Mouse (Mus musculus): Measurements from ENCODE around the gene Hs3st3b1. TPM values are rescaled to one million over a fixed set of nuclear protein-coding genes. Genes with fewer than 3 reads are reported as not detected.
A peak's percentile ranks its signal among the peaks of the same experiment; 100 is the strongest.

Gene Hs3st3b1
- total RNA-seq, 2 experiments from 2014 or later: 0.39 to 0.74 TPM

GRCm38 (mm10) chr11:63924286-63924930 is 2.3 kb upstream of the Hs3st3b1 start:
- no peak for DNase-seq (ENCODE audit: low spot score in 2 of 2)

DNA sequence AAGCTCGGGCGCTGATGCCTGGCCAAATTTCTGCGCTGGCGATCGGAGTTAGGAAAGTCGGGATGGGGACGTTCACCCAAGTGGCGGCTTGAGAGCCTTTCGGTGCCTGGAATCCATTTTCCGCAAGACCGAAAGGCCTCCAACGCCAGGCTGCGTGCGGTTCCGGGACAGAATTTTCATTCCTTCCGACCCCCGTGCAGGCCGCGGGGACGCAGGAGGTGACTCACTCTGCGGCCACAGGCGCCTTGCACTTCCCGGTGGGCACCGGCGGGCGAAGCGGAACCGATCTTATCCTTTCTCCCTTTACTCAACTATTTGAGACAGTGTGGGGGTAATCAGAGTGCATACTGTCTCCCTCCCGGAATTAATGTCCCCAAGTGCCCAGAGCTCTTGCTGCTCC is 1.3 kb upstream of the Hs3st3b1 start:
- DNase-seq (ENCODE audit: low spot score in 2 of 2): no peak

DNA sequence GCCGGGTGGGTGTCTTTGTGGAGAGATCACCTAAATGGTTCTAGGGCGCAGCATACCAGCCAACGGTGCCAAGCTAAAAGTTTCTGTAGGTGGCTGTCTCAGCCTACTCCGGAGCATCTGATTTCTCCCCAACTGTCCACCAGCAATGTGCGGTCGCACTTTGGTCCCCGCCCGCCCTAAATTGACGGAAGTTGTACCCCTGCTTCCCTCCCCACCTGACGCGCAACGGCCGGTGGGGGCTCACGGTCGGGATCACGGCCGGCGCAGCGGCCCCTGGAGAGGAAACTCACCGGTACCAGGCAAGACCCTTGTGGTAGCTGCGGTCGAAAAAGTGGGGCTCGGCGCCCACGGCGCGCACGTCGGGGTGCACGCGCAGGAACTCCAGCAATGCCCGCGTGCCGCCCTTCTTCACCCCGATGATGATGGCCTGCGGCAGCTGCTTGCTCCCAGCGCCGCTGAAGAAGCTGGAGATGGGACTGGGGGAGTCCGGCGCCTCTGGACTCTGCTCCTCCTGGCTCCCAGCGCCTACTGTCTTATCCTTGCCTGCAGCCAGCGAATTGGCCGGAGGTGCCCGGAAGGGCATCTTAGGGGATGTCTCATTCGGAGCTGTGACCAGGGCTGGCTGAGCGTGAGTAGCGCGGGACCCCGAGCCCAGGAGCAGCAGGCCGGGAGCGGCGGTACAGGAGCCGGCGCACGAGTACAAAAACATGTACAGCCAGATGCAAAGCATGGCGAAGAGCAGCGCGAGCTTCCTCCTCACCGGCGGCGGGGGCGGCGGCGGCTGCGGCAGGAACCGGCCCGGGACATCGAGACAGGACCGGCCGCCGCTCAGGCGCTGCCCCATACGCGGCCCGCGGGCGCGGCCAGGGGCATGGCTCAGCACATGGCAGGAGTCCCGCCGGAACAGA is 792 bp downstream of the Hs3st3b1 start:
- DNase-seq (ENCODE audit: low spot score in 2 of 2): no peak

DNA sequence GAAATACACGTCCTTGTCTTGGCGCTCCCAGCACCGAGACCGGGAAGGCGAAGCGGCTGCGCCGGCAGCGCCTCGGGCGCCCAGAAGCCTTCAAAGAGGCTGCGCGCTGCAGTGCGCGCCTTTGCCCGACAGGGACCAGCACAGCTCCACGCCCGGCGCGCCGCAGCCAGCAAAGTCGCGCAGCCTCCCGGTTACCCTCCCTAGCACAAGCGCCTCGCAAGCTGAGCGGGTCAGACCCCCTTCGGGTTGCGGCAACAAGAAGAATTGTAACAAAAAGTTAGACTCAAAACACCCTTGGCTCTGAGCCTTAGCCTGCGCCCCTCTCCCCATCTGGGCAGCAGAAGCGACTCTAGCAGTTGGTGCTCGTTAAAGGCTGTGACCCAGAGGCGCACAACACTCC is 1.6 kb downstream of the Hs3st3b1 start:
- peak; percentile 71 to 85 for DNase-seq (ENCODE audit: low spot score in 2 of 2)

DNA sequence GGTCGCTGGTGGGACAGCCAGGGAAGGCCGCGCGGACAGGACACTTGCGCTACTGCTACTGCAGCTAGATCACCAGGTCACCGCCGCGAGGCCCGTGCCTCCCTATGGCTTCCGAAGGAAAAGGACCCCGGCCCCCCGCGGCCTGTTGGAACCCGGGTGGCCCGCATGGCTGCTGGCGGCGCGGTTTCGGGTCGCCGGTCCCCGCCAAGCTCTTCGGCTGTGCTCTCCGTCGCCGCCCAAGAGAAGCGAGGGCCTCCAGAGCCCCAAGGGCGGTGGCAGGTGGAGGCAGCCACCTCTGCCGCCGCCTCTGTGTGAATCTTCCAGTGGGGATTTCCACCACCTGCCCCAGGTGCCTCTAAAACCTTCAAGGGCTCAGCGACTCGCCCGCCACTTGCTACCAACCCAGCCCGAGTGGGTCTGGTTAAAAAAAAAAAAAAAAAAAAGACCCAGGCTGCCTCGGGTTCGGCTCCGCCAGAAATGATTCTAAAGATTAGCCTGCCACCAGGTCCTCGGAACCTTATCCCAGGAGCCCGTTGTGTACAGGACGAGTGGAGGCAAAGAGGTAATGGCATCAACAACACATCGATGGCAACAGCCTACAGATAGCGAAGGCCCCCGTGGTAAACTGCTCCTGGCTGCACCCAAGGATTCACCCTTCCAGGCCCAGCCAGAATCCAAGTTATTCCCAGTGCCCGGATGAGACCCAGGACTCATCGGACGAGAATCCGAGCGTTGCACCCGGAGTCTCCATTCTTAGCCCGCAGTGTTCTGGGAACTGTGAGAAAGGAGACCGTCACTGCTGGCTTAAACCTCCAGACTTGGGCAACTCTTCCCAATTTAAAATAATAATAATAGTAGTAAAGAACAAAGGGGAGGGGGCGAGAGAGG is 2.6 kb downstream of the Hs3st3b1 start:
- DNase-seq (ENCODE audit: low spot score in 2 of 2): no peak

- DNase-seq (ENCODE audit: low spot score in 2 of 2): no peak
Observed at GRCm38 (mm10) chr11:63918321-63919105, 3.6 kb downstream of the Hs3st3b1 start.

DNA sequence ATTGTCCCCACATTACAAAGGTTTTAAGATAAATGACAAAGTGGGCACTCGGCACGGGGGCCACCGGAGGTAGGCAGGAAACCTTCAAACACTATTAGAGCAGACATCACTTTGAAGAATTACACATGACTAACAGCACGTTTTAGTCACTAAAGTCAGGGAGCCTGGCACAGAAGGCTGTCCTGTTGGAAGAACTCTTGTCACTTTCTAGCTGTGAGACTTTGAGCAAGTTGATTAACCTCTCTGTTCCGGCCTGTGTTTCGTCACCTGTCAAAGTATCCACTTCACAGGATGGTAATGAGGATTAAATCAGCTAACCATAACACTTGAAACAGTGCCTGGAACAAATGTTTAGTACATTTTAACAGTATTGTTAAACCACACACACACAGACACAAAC is 4.5 kb downstream of the Hs3st3b1 start:
- no peak for DNase-seq (ENCODE audit: low spot score in 2 of 2)

DNA sequence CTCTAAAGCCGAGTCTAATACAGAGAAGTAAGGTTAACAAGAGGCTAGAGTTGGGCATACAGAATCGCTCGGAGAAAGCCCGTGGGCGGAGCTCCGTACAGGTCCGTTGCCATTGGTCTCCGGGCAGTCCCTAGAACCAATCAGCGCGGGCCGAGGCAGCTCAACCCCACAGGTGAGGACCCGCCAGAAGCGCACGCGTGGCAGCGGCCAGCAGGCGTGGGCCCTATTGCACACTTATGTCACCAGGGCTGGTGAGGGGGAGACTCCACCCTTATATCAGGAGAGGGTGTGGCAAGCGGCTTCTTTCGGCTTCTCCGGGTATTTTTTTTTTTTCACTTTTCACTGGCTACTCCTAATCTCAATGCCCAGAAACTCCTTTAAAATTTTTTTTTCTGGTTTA is 7.7 kb downstream of the Hs3st3b1 start:
- DNase-seq (ENCODE audit: low spot score in 2 of 2): peak; percentile 44 to 52

DNA sequence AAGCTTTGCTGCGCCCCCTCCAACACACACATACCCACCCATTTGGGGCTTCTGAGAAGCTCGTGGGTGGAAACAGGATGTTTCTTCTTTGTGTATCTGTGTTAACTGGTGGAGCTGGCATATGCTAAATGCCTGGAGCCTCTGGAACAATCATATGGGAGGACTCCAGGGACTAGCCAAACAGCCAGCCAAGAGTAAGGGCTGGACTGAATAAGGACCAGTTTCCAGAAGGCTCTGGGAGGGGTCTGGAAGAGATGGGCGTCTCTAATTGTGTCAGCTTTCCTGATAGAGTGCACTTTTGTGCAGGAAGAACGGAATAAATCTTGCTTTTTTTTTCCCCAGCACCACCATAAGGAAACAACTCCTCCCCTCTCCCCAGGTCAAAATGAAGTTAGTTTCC is 8.2 kb downstream of the Hs3st3b1 start:
- DNase-seq (ENCODE audit: low spot score in 2 of 2): no peak

GRCm38 (mm10) chr11:63911001-63911400 is 11.1 kb downstream of the Hs3st3b1 start:
- DNase-seq (ENCODE audit: low spot score in 2 of 2): no peak

GRCm38 (mm10) chr11:63909961-63910360 is 12.1 kb downstream of the Hs3st3b1 start:
- DNase-seq (ENCODE audit: low spot score in 2 of 2): no peak

- DNase-seq (ENCODE audit: low spot score in 2 of 2): no peak
Observed at GRCm38 (mm10) chr11:63908500-63908899, 13.6 kb downstream of the Hs3st3b1 start.

GRCm38 (mm10) chr11:63906552-63907353 is 15.3 kb downstream of the Hs3st3b1 start:
- DNase-seq (ENCODE audit: low spot score in 2 of 2): no peak

- DNase-seq (ENCODE audit: low spot score in 2 of 2): no peak
Observed at GRCm38 (mm10) chr11:63904787-63905186, 17.3 kb downstream of the Hs3st3b1 start.

DNA sequence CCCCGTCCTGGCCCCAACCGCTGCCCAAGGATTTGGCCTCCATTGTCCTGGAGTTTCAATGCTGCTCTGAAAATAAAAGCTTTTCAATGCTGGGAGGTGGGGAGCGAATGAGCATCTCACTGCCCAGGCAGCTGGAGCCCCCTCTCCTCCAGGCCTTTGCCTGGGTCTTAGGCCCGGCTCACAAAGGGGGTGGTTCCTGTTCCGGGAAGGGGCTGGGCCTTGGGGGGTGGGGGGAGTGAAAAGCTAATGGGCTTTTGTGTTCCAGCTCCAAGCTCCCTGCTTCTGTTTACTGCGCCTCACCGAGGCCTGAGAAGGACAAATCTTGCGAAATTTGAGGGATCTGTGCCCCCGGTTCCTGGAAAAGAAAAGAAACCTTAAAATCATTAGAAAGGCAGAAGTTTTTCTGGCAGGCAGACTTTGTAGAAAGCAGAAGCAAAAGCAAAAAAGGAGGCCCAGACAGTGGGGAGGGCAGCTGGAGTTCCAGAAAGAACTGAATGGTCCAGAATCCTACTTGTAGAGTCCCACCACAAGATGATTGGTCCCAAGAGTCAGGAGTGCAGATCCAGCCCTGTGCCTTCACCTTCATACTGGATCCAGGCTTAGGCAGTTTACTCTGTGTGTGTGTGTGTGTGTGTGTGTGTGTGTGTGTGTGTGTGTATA is 23.5 kb downstream of the Hs3st3b1 start:
- no peak for DNase-seq (ENCODE audit: low spot score in 2 of 2)

GRCm38 (mm10) chr11:63897856-63898508 is 24.1 kb downstream of the Hs3st3b1 start:
- no peak for DNase-seq (ENCODE audit: low spot score in 2 of 2)

DNA sequence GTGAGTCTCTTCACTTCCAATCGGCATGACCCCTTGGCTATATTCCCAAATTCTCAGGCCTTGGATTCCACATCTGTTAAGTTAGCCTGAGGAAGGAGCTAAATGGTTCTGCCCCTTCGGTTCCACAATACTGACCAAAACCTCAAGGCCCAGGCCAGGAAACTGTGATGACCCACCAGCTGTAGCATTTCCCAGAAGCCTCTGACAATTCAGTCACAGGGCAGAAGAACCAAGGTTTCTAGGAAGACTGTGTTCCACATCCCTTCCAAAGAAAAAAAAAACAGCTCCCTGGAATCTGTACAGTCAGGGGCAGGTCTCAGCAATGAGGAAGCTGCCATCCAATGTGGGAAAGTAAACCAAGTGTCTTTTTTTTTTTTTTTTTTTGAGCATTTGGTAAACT is 25.1 kb downstream of the Hs3st3b1 start:
- DNase-seq (ENCODE audit: low spot score in 2 of 2): no peak

DNA sequence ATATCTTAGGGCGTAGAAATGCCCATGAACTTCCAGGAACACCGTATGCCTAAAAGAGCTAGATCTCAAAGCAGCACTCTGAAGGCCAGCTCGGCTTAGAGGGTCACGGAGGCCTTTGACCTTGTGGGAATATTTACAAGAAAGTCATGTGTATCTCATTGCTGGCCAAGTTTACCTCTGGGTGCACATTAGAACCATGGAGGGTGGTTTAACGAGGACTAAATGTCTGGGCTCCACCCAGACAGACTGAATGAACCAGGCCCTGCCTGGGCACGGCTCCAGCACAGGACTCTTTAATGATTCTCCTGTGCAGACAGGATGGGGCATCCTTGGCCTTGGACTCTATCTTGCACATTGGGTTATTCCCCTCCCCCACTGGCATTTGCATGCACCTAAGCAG is 27.9 kb downstream of the Hs3st3b1 start:
- no peak for DNase-seq (ENCODE audit: low spot score in 2 of 2)

GRCm38 (mm10) chr11:63893557-63893956 is 28.5 kb downstream of the Hs3st3b1 start:
- no peak for DNase-seq (ENCODE audit: low spot score in 2 of 2)
